8 mouse cellular contexts compared by ENCODE assay signal in genomic region chr15:96460730-96461540, GRCm38 (mm10). TPM values are rescaled to one million over a fixed set of nuclear protein-coding genes. Genes with fewer than 3 reads are reported as not detected.
DNase-seq lines count a peak whose midpoint lies in the region; ATAC-seq and TF ChIP-seq lines count a peak whose summit lies in the region.

Scaf11 (minus strand) TSS chr15:96460843.

- H3K4me2 ChIP-seq in embryonic facial prominence, embryonic 14.5 days (ENCODE audit: low read depth, low read length): peak within 1 kb of the TSS; percentile 80
- H3K4me2 ChIP-seq in limb, embryonic 14.5 days (replicated peaks; ENCODE audit: low read depth, low read length, severe bottlenecking): peak within 1 kb of the TSS; percentile 62
- peak within 1 kb of the TSS; percentile 80 for H3K4me2 ChIP-seq in midbrain, postnatal 0 days (ENCODE audit: low read depth, low read length, poor library complexity, severe bottlenecking)

- H3K4me1 ChIP-seq in embryonic facial prominence, embryonic 14.5 days (ENCODE audit: control insufficient read depth, insufficient read depth, low read length): peaks cover 26% of the 10 kb centered on the region
- peaks cover 18% of the 10 kb centered on the region for H3K4me1 ChIP-seq in limb, embryonic 14.5 days (ENCODE audit: control insufficient read depth, insufficient read depth, low read length)
- no peaks in the 10 kb centered on the region for H3K4me1 ChIP-seq in midbrain, postnatal 0 days (ENCODE audit: insufficient read depth, low read length)

- TF ChIP-seq POLR2A in limb, embryonic 14.5 days (IDR thresholded peaks at IDR 0.05; ENCODE audit: borderline replicate concordance, extremely low read depth, insufficient read depth, insufficient read length): peak; percentile 83; the same call in 1 of the 2 replicates

- TF ChIP-seq CTCF in midbrain, postnatal 0 days (IDR thresholded peaks at IDR 0.05): peak; percentile 78

- ATAC-seq in embryonic facial prominence, embryonic 14.5 days (ENCODE audit: low read depth): peak; percentile 94
- peak; percentile 93 for ATAC-seq in limb, embryonic 14.5 days (ENCODE audit: low FRiP score, low read depth)
- ATAC-seq in midbrain, postnatal 0 days (ENCODE audit: low FRiP score): peak; percentile 95

- H3K36me3 ChIP-seq in embryonic facial prominence, embryonic 14.5 days (ENCODE audit: control insufficient read depth, insufficient read depth, low read length): peaks cover 15% of the 10 kb centered on the region; the same call in 1 of the 2 replicates
- peaks cover 3% of the 10 kb centered on the region; the same call in 1 of the 2 replicates for H3K36me3 ChIP-seq in limb, embryonic 14.5 days (ENCODE audit: control insufficient read depth, insufficient read depth, low read length)
- no peaks in the 10 kb centered on the region for H3K36me3 ChIP-seq in midbrain, postnatal 0 days (ENCODE audit: insufficient read depth, low read length)

- 0% methylated on average over 31 of the region's 96 CpGs for WGBS in embryonic facial prominence, embryonic 14.5 days
- under 1% methylated on average over 56 of the region's 96 CpGs for WGBS in limb, embryonic 14.5 days
- under 1% methylated on average over 56 of the region's 96 CpGs for WGBS in midbrain, postnatal 0 days

- H3K9ac ChIP-seq in embryonic facial prominence, embryonic 14.5 days (ENCODE audit: low read depth, low read length): peak within 1 kb of the TSS; percentile 99
- H3K9ac ChIP-seq in limb, embryonic 14.5 days (ENCODE audit: low read depth, low read length, severe bottlenecking): peak within 1 kb of the TSS; percentile 99
- H3K9ac ChIP-seq in midbrain, postnatal 0 days (replicated peaks; ENCODE audit: low read length, poor library complexity, severe bottlenecking): peak within 1 kb of the TSS; percentile 87

- peak within 1 kb of the TSS; percentile 93 for H3K4me3 ChIP-seq in embryonic facial prominence, embryonic 14.5 days (ENCODE audit: low read depth, low read length)
- peak within 1 kb of the TSS; percentile 87 for H3K4me3 ChIP-seq in limb, embryonic 14.5 days (replicated peaks; ENCODE audit: low read length)
- H3K4me3 ChIP-seq in midbrain, postnatal 0 days (ENCODE audit: low read depth, low read length): peak within 1 kb of the TSS; percentile 93

- H3K9me3 ChIP-seq in embryonic facial prominence, embryonic 14.5 days (ENCODE audit: control insufficient read depth, low read length): no peaks in the 10 kb centered on the region
- no peaks in the 10 kb centered on the region for H3K9me3 ChIP-seq in limb, embryonic 14.5 days (ENCODE audit: control insufficient read depth, low read length)
- no peaks in the 10 kb centered on the region for H3K9me3 ChIP-seq in midbrain, postnatal 0 days (ENCODE audit: low read length)

- peak; percentile 93 for DNase-seq in 3T3-L1 (ENCODE audit: low read depth, low spot score)
- DNase-seq in adrenal gland, postnatal 4 days (ENCODE audit: low spot score in 2 of 2): peak; percentile 89 to 96
- peak; percentile 98 for DNase-seq in embryonic facial prominence, embryonic 14.5 days (ENCODE audit: low spot score)
- DNase-seq in heart, adult 8-10 months (ENCODE audit: low spot score): peak; percentile 90
- DNase-seq in kidney, adult 9 months: peak; percentile 94
- peak; percentile 97 for DNase-seq in limb, embryonic 14.5 days (ENCODE audit: low spot score)
- DNase-seq in midbrain, postnatal 0 days (ENCODE audit: low spot score): peak; percentile 98
- DNase-seq in spleen, postnatal 14 days (ENCODE audit: low spot score in 2 of 2): peak; percentile 93 to 96

- H3K27ac ChIP-seq in embryonic facial prominence, embryonic 14.5 days (replicated peaks; ENCODE audit: low read depth, low read length): peak within 1 kb of the TSS; percentile 100
- H3K27ac ChIP-seq in limb, embryonic 14.5 days (replicated peaks; ENCODE audit: low read depth, low read length): peak within 1 kb of the TSS; percentile 100
- H3K27ac ChIP-seq in midbrain, postnatal 0 days (ENCODE audit: low read depth, low read length): peak within 1 kb of the TSS; percentile 91

- H3K27me3 ChIP-seq in embryonic facial prominence, embryonic 14.5 days (replicated peaks; ENCODE audit: control insufficient read depth, insufficient read depth, low read length): no peaks in the 10 kb centered on the region
- no peaks in the 10 kb centered on the region for H3K27me3 ChIP-seq in limb, embryonic 14.5 days (ENCODE audit: control insufficient read depth, insufficient read depth, low read length)
- no peaks in the 10 kb centered on the region for H3K27me3 ChIP-seq in midbrain, postnatal 0 days (ENCODE audit: insufficient read depth, low read length)

RNA-seq across cellular contexts. Expression of gene Scaf11, which starts in this region (rescaled TPM):
- 100 to 1,000 TPM; 105 to 109 TPM for total RNA-seq in adrenal gland, postnatal 4 days (2021)
- polyA plus RNA-seq in embryonic facial prominence, embryonic 14.5 days (2014; fragmentation: Nextera tagmentation; extraction: Ambion mirVana): 80.3 and 83.9 TPM in 2 replicates
- 10 to 100 TPM; 47.1 to 54.5 (median 48.3) TPM for total RNA-seq in heart, adult 8-10 months (2022)
- polyA plus RNA-seq in limb, embryonic 14.5 days (2012; rRNA removed): 46.3 and 51.4 TPM in 2 replicates
- polyA plus RNA-seq in limb, embryonic 14.5 days (2014; fragmentation: Nextera tagmentation; extraction: Ambion mirVana): 93.7 and 104 TPM in 2 replicates
- 27.7 and 30.7 TPM in 2 replicates for total RNA-seq in midbrain, postnatal 0 days (2014; rRNA removed)
- polyA plus RNA-seq in midbrain, postnatal 0 days (2015; fragmentation: Nextera tagmentation; extraction: Ambion mirVana): 35.0 and 41.7 TPM in 2 replicates

Comparison
In these comparisons a context has a peak if more than half of its experiments do, and no peak if none do; other contexts are left out.
1. Peak in every context shown above with its lines: DNase-seq, ATAC-seq, H3K4me3 ChIP-seq and H3K27ac ChIP-seq.